Mouse (Mus musculus) erythroblast, adult 5-6 weeks (primary cell): ENCODE data around the gene Plekhh1. TPM values are rescaled to one million over a fixed set of nuclear protein-coding genes. Genes with fewer than 3 reads are reported as not detected.
A peak's percentile ranks its signal among the peaks of the same experiment; 100 is the strongest.

ENCODE experiments used
- ATAC-seq: replicated peaks from 2 replicates; pipeline ENCODE4 v1.8.0; 2016; ENCODE audit warnings: moderate number of reproducible peaks, mild to moderate bottlenecking, moderate TSS enrichment, inconsistent platforms; ENCODE audit not compliant: poor library complexity, low FRiP score, severe bottlenecking
- total RNA-seq, 2 experiments: library from RNA; stranded (forward) in 1 of 2; stranded (reverse) in 1 of 2; fragments of 150-400 nt in 1 of 2; fragments of 200-764, 138-1000 nt in 1 of 2; gene quantifications; 2 replicates each; pipeline versions ENCODE4 v1.2.3 to v1.2.4; 2015 to 2017; ENCODE audit warnings: low replicate concordance in 2 of 2

The Plekhh1 gene
- total RNA-seq (2015; ENCODE audit: low replicate concordance) (not detected in 2 replicates), total RNA-seq (2017; ENCODE audit: low replicate concordance) (not detected in 2 replicates)

DNA sequence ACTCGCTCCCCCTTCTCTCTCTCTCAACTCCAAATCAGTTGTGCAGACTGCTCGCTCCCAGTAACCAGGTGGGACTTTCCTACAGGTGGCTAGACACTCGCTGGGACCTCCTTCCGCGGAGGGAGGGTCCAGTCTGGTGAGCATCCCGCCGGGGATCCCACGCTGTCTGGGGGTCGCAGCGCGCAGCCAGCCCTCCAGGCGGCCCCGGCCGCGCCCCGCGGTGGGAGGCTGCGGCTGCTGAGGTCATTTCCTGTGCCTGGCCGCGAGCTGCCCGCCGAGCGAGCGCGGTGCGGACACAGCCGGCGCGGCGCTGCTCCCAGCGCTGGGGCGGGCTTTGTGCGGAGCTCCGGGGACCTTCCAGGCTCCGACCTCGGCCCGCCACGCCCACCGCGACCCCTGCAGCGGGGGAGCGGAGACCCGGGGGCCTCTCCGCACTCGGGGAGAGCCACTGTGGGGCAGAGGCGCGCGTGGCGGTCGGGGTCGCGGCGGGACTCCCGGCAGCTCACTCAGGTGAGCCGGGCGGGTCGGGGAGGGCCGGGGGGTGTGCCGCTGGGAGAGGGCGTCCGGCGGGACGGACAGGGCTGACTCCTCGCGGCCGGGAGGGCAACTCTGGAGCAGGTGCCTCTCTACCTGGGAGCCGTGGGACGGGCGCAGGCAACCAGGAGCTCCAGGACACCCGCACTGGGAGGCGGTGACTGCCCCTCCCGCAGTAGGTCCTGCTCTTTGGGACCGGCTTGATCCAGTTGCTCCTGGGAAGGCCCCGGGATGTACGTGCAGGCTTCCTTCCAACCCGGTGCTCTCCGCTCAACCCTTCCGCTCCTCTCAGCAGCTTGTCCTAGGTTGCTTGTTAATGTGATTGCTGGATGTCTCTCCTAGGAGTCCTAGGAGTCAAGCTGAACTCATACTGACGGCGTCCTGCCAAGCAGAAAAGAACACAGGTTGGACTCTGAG, at the start of gene Plekhh1:
TSS of gene Plekhh1 (plus strand) at position 253 of the 951 bp plus-strand sequence.
- no peak for ATAC-seq

DNA sequence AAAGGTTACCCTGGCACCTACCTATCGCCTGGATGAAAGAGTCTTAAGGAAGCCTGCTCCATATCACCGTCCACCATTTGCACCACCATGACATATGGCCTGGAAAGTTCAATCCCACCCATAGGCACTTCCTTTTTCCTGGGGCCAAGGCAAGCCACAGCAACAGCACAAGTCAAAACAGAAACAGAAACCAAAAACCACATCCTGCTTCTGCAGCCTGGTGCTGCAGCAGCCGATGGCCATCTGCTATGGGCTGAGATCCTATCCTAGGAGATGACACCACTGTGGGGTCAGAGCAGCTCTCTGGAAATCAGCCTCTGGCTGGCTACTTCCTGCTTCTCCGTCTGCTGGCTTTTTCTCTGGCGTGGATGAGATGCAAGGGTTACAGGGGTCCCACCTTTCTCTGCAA, 48.3 kb upstream of the Plekhh1 start:
- peak; percentile 39 for ATAC-seq

DNA sequence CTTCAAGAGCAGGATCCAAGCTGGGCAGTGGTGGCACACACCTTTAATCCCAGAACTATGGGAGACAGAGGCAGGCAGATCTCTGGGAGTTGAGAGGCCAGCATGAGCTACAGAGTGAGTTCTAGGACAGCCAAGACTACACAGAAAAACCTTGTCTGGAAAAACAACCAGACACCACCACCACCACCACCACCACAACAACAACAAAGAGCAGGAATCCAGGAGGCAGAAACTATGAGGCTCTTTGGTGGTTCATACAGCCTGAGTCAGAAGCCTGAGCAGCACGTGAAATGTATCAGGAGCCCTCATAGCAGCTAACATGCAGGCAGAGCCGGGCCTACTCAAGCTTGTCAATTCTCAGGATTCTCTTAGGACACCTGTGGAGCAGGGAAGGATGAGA, 47.8 kb upstream of the Plekhh1 start:
- ATAC-seq, result no peak

GRCm38 (mm10) chr12:78981938-78982825, 46.8 kb upstream of the Plekhh1 start:
- no peak for ATAC-seq

- no peak for ATAC-seq
Measured at GRCm38 (mm10) chr12:78983296-78984034, 45.5 kb upstream of the Plekhh1 start.

- no peak for ATAC-seq
Measured at GRCm38 (mm10) chr12:78984035-78984432, 44.9 kb upstream of the Plekhh1 start.

DNA sequence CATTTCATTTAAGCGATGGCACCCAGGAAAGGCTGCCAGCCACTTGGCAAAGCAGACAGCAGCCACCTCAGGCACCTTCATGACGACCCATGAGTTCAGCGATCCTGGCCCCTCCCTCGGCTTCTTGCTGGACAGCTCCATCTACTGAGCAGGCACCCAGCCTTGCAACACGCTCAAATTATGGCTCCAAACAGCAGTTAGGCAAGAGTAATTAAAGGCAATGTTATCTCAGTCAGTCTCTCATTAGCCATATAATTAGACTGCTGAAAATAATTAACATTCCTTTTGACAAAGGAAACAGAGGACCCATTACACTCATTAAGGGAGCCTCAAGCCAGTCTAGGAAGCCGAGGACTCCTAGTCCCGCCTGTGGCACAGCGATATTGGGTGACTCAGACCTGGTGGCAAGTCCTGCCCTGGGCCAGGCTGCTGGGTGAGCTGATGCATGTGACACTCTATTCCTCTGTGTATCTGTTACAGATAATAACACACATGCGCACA, 41.3 kb upstream of the Plekhh1 start:
- ATAC-seq, result no peak

GRCm38 (mm10) chr12:78996271-78996670, 32.7 kb upstream of the Plekhh1 start:
- no peak for ATAC-seq

GRCm38 (mm10) chr12:78996711-78997110, 32.3 kb upstream of the Plekhh1 start:
- no peak for ATAC-seq

GRCm38 (mm10) chr12:79002406-79002805, 26.6 kb upstream of the Plekhh1 start:
- ATAC-seq, result no peak

DNA sequence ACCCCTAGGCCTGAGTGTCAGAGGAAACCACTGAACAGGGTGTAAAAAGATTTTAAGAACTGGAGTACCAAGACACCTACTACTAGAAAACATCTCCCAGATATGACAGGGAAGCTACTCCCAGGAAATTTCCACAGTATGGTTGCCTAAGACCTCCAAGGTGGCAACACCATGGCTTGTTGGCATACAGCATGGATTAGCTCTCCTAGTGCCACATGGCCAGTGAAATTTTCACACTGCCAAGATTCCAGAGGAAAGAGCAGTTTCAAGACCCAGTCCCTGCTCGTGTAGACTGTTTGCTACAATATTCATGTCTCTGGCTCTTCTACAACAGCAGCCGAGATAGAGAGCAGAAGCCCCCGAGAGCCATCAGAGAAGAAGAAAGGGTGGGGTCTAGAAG, 26.0 kb upstream of the Plekhh1 start:
- ATAC-seq, result no peak

DNA sequence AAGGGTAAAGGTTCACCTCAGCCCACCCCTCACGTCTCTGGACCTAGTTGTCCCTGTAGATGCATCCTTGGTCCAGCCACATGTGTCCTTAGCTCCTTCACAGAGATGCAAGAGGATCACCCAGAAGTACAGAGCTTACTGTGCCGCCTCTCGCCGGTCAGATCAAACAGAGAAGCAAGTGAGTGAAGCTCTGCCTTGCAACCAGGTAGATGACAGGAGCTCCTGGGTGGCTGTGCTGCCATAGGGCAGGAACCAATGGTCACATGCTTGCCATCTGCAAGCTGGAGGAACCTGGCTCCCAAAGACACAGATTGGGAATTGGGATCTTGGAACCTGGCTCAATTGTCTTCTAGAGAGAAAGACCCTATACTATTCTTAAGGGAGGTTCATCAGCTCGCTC, 23.5 kb upstream of the Plekhh1 start:
- ATAC-seq, result no peak

- ATAC-seq, result no peak
Measured at GRCm38 (mm10) chr12:79006076-79006475, 22.9 kb upstream of the Plekhh1 start.

DNA sequence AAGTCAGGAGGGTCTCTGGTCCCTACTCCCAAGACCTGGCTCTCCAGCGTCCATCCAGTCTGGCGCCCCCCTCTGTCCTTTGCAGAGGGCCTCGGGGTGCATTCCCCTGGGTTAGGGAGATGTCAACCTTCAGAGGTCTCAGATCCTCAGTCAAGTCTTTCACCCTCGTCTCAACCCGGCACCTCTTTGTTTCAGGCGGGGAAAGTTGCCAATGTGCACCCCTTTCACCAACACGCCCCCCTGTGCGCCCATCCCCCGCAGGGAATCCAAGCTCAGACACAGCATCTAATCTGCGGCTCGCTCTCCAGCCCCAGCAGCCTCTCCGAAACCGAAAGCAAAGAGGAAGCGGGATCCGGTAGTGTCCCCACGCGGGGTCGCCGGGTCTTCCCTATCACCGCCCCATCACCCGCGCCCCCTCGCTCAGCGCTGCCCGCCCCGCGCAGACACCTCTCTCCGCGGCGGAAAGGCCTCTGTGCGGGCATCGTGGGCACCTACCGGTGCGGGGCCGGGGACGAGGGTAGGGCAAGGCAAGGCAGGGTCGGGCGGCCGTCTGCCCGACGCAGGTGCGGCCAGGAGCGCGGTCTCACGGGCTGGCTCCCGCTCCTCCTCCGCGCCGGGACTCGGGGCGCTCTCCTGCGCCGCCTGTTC, 22.4 kb upstream of the Plekhh1 start:
- ATAC-seq, result no peak; the same call in 1 of the 2 replicates

DNA sequence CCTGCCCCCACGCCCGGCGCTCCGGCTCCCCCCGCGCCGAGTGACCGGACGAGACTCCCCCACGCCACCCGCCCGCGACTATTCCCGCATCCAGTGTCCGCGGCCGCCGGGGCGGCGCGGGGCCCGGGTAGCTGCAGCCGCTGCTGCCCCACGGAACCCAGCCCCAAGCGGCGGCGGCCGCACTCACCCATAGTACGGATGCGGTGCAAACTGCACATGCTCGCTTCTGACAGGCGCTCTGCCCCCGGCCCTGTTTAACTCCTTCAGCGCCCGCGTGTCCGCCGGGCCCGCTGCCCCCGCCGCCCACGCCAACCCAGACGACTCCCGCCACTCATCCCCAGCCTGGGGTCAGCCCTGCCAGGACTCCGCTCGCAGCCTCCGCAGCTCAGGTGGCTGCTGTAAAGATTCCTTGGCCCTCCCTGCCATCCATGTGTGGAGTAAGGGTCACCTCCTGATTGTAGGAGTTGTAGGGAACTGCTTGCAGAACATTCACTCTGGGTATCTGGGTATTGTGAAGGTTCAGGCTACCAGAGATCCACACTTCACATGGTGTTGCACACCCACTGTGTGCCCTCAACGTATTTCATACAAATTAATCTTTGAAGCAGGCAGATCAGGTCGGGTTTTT, 21.7 kb upstream of the Plekhh1 start, which contains the start of gene Tmem229b:
TSS of gene Tmem229b (minus strand) at position 502 of the 628 bp plus-strand sequence.
- no peak for ATAC-seq

DNA sequence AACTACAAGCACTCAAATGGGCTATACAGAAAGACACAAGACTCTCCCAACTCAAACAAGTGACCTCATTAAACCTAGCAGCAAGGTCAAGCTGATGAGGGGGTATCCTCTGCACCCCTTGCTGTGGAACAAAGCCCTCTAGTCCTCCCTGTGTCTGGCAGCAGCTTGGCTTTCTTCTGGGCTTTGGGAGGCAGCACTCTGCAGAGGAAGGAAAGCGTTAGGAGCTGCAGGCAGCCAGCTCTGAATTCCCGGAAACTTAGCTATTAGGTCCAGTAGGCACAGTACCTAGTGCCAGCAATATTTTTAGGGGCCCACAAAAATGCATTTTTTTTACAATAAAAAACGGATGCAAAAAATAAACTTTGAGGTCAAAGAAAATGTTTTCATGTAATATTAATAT, 18.4 kb upstream of the Plekhh1 start:
- no peak for ATAC-seq

- ATAC-seq, result no peak
Measured at GRCm38 (mm10) chr12:79016109-79016508, 12.9 kb upstream of the Plekhh1 start.

DNA sequence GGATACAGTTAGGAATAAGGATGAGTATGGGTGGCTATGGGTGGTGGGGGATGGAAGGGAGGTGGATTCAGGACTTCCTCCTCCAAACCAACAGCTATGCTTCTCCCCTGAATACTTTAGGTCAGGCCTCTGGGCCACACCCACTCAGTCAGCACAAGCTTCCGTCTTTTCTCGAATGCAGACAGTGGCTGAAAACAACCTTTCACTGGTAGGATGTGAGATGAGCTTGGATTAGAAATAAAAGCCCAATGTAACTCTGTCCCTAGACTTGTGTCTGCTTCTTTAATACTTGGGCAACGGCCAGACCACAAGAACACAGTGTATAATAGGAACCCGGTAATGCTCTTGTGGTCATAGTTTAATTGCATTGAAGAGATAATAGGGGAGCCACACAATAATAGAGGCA, 11.0 kb upstream of the Plekhh1 start:
- ATAC-seq, result no peak

GRCm38 (mm10) chr12:79021902-79022301, 7.1 kb upstream of the Plekhh1 start:
- no peak for ATAC-seq
